Mouse (Mus musculus) midbrain, postnatal 0 days (tissue): ENCODE measurements at regions not wholly inside any gene's neighbourhood (a gene's known extent, or its start where the extent isn't known, plus 50 kb on each side); places are given as distances from the start of the nearest gene placed in this dataset.

ENCODE experiments used
- ATAC-seq: fragments of 200-750 bp; cut with Nextera tagmentation; 2 replicates; pipeline ENCODE4 v1.8.0; 2017; ENCODE audit warnings: moderate number of reproducible peaks, mild to moderate bottlenecking, moderate TSS enrichment, moderate library complexity; ENCODE audit not compliant: low FRiP score
- DNase-seq: peaks from one replicate; pipeline ENCODE4 v3.0.0-alpha.2; 2015; ENCODE audit warnings: low spot score
- H3K27ac ChIP-seq: fragments of 300-500 bp; sonication (generic); 2 replicates; pipeline ENCODE4 v1.5.1; 2014; ENCODE audit warnings: low read depth, mild to moderate bottlenecking, low read length, mixed read lengths
- H3K27me3 ChIP-seq: fragments of 300-500 bp; sonication (generic); 2 replicates; pipeline ENCODE4 v1.6.1; 2014; ENCODE audit warnings: low read length, control low read depth, mixed read lengths; ENCODE audit not compliant: insufficient read depth
- H3K36me3 ChIP-seq: fragments of 300-500 bp; sonication (generic); 2 replicates; pipeline ENCODE4 v1.6.1; 2014; ENCODE audit warnings: low read length, control low read depth, mixed read lengths; ENCODE audit not compliant: insufficient read depth
- H3K4me1 ChIP-seq: fragments of 300-500 bp; sonication (generic); 2 replicates; pipeline ENCODE4 v1.6.1; 2014; ENCODE audit warnings: mild to moderate bottlenecking, control low read depth, antibody characterized with exemption, low read length, mixed read lengths; ENCODE audit not compliant: insufficient read depth
- H3K4me2 ChIP-seq: fragments of 300-500 bp; sonication (generic); 2 replicates; pipeline ENCODE4 v1.6.1; 2014; ENCODE audit warnings: low read depth, mild to moderate bottlenecking, low read length, mixed read lengths; ENCODE audit not compliant: poor library complexity, severe bottlenecking
- H3K4me3 ChIP-seq: fragments of 300-500 bp; sonication (generic); 2 replicates; pipeline ENCODE4 v1.5.1; 2014; ENCODE audit warnings: low read depth, mild to moderate bottlenecking, low read length, moderate library complexity
- H3K9ac ChIP-seq: fragments of 300-500 bp; sonication (generic); replicated peaks from 2 replicates; pipeline ENCODE4 v1.6.1; 2014; ENCODE audit warnings: mild to moderate bottlenecking, low read length, moderate library complexity, mixed read lengths; ENCODE audit not compliant: poor library complexity, severe bottlenecking
- H3K9me3 ChIP-seq: fragments of 300-500 bp; sonication (generic); 2 replicates; pipeline ENCODE4 v1.6.1; 2016; ENCODE audit warnings: low read length, control low read depth
- CTCF ChIP-seq: IDR thresholded peaks from 2 replicates; pipeline ENCODE4 v1.5.1; 2016; ENCODE audit warnings: antibody characterized with exemption, mild to moderate bottlenecking
- WGBS: fragments of 180-500 bp; shearing (Covaris S2); extraction: QIAGEN DNeasy Blood & Tissue Kit; methylation state at CpG from one replicate; pipeline ENCODE4 v1.1.7; 2014; 5-methylcytosine and 5-hydroxymethylcytosine counted together

DNA sequence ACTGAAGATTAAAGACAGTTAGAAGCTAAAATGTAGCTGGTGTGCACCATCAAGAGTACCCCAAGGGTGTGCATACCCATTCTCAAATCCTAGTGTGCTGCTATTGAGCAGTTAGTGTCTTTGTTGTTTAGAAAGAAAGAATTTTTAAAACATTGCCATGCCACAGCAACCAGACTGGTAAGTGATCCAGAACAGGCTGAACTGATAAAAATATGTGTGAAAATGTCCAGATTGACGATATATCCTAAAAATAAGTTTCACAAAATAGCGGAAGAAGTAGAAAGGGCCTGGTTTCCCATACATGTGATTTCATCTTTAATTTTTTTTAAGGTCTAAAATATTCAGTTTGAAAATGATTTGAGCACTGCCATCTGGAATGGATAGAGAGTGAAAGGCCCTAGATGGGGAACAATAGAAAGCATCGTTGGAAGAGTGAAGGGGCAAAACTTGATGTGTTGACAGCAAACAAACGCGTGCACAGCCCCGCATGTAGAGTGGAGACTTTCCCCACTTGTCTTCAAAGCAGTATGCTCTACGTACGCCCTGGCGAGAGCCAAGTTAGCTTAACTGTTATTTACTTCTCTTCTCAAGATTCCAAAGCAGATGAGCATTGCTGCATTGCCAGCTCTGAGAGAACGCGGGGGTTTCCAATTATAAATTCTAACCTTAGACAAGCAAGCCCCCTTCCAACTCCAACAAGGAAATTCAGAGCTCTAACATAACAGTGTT lies 100.3 kb downstream of the Rap2a start:
- H3K4me1 ChIP-seq, result no peaks in the 10 kb centered on the region
- H3K27ac ChIP-seq, result no peak overlapping the region
- ATAC-seq (no peak), DNase-seq (no peak)
- no peaks in the 10 kb centered on the region for H3K9me3 ChIP-seq
- H3K27me3 ChIP-seq, result no peaks in the 10 kb centered on the region
- WGBS, result 87% methylated on average over 11 of the region's 11 CpGs
- H3K4me2 ChIP-seq, result no peak overlapping the region
- no peak overlapping the region for H3K4me3 ChIP-seq
- H3K36me3 ChIP-seq, result no peaks in the 10 kb centered on the region
- no peak for TF ChIP-seq CTCF
- H3K9ac ChIP-seq, result no peak overlapping the region

DNA sequence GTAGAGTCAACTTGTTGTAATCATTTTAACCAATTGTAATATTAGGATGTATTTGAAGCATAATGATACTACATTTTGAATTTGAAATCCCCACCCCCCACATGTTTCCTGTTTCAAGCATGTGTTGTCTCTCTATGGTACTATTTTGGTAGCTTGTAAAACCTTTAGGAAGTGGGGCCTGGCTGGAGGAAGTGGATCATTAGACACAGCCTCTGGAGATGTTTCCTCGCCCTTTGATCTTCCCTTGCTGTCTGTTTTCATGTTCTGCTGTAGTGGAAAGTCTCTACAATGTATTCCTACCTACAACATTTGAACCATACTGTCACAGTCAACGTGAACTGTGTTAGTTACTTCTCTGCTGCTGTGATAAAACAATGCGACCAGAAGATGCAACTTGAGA lies 105.6 kb downstream of the Rap2a start:
- DNase-seq, result no peak
- H3K9me3 ChIP-seq, result no peaks in the 10 kb centered on the region
- WGBS, result 79% methylated on average over 3 of the region's 3 CpGs
- H3K9ac ChIP-seq, result no peak overlapping the region
- no peak for ATAC-seq
- H3K36me3 ChIP-seq, result no peaks in the 10 kb centered on the region
- H3K27ac ChIP-seq, result no peak overlapping the region
- H3K4me2 ChIP-seq, result no peak overlapping the region
- H3K4me1 ChIP-seq, result no peaks in the 10 kb centered on the region
- TF ChIP-seq CTCF, result no peak
- H3K4me3 ChIP-seq, result no peak overlapping the region
- H3K27me3 ChIP-seq, result no peaks in the 10 kb centered on the region

DNA sequence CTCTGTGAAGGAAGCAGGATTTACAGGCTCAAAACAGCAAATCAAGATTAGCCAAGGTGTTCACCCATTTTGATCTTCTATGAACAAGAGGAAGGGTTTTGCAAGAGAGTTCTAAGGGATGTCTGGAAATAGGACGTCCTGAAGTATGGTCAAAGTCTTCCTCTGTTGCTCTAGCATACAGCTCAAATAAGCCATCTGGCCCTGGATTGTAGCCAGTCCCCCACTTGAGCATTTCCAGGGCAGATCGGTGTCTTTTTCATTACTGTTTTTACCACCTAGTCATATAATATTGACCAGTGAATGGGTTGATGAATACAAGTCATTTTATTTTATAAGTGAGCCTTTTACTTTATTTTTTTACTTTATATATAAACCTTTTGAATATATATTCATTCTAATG lies 113.9 kb downstream of the Rap2a start:
- no peak for DNase-seq
- H3K9me3 ChIP-seq, result no peaks in the 10 kb centered on the region
- H3K4me2 ChIP-seq, result no peak overlapping the region
- WGBS, result 85% methylated on average over 2 of the region's 2 CpGs
- H3K27ac ChIP-seq, result no peak overlapping the region
- H3K27me3 ChIP-seq, result no peaks in the 10 kb centered on the region
- no peaks in the 10 kb centered on the region for H3K36me3 ChIP-seq
- H3K4me3 ChIP-seq, result no peak overlapping the region
- H3K9ac ChIP-seq, result no peak overlapping the region
- TF ChIP-seq CTCF, result no peak
- no peaks in the 10 kb centered on the region for H3K4me1 ChIP-seq
- ATAC-seq, result no peak

DNA sequence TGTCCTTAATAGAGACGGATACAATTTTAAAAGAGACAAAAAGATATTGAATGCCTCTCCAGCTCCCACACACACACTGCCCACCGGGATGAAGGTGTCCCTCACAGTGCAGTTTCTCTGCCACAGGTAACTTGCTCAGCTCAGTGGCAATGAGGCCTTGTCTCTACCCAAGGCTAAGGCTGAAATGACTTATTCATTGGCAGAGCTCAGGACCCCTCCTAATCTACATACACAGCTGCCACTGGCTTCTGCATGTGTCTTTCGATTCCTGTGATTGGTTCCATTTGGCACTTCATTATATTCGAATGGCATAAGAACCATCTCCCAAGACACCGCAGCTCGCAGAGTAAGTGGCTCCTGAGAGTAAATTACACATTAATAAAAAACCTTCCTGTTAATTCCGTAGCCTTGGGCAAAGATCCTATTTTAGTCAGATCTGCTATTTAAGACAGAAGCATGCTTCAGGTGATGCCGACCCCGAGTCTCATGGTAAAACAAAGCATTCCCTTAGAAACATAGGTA lies 122.2 kb downstream of the Rap2a start:
- H3K9ac ChIP-seq, result no peak overlapping the region

DNA sequence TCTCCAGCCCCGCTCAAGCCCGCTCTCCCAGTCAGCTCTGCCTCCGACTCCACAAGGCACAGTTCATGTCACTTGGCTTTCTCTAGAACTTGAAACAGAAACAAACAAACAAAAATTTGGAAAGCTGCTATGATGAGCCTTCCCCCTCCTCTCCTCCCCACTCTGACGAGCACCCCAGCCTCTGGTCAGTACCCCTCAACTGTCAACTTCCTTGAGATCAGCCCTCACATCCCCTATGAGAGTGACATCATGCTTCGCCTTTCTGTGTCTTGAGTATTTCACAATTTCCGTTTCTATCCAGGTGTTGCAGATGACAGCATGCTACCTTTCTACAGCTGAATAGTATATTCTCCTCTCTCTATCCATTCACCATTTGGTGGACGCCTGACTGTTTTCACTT lies 123.3 kb downstream of the Rap2a start:
- DNase-seq, result no peak
- WGBS, result 84% methylated on average over 7 of the region's 7 CpGs
- H3K27ac ChIP-seq, result no peak overlapping the region
- no peak for TF ChIP-seq CTCF
- H3K4me2 ChIP-seq, result no peak overlapping the region
- no peaks in the 10 kb centered on the region for H3K27me3 ChIP-seq
- H3K9ac ChIP-seq, result no peak overlapping the region
- H3K4me1 ChIP-seq, result no peaks in the 10 kb centered on the region
- H3K4me3 ChIP-seq, result no peak overlapping the region
- H3K9me3 ChIP-seq, result no peaks in the 10 kb centered on the region
- ATAC-seq, result no peak
- H3K36me3 ChIP-seq, result no peaks in the 10 kb centered on the region

More for the DNA sequence above, 122.2 kb downstream of the Rap2a start:
- H3K27me3 ChIP-seq, result no peaks in the 10 kb centered on the region
- no peaks in the 10 kb centered on the region for H3K36me3 ChIP-seq
- no peaks in the 10 kb centered on the region for H3K4me1 ChIP-seq
- peak; percentile 31 for DNase-seq
- H3K4me3 ChIP-seq, result no peak overlapping the region
- H3K27ac ChIP-seq, result no peak overlapping the region
- WGBS, result 61% methylated on average over 9 of the region's 9 CpGs
- no peaks in the 10 kb centered on the region for H3K9me3 ChIP-seq
- no peak overlapping the region for H3K4me2 ChIP-seq
- TF ChIP-seq CTCF, result no peak
- no peak for ATAC-seq

DNA sequence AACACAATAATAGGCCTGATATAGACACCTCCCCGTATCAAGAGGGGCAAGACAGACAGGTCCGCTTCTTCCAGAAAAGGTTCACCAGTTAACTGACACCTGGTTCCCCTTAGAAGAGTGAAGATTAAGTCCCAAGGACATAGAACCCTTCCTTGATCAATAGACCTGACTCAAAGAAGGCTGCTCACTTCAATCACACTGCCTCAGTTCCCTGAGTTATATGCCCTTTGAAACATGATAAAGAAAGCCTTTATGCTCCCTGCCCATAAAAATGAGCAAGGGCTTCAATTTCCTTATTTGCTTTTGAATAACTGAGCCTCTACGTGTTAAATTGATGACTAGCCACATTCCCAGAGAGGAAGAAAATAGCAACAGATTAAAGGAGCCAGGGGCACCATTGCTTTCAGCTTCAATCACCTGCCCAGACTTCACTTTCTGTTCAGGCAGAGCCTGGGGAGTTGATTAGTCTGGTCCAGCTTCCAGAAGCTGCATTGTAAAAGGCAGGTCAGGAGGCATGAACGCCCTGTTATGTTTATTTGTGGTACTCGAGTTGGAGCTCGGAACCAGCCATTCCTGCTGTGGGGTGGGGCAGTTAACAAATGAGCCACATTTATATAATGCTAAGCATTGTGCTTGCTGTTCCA lies 125.7 kb downstream of the Rap2a start:
- Histone ChIP-seq H3K4me2 (no peak overlapping the region), H3K36me3 (no peaks in the 10 kb centered on the region), H3K9ac (no peak overlapping the region), H3K27me3 (no peaks in the 10 kb centered on the region), H3K27ac (no peak overlapping the region), H3K4me1 (no peaks in the 10 kb centered on the region), H3K9me3 (no peaks in the 10 kb centered on the region), H3K4me3 (no peak overlapping the region)
- ATAC-seq (no peak), DNase-seq (no peak)
- TF ChIP-seq CTCF, result no peak
- 53% methylated on average over 6 of the region's 6 CpGs for WGBS
